Mouse (Mus musculus): ENCODE results near the gene Mrpl9. TPM values are rescaled to one million over a fixed set of nuclear protein-coding genes. Genes with fewer than 3 reads are reported as not detected.
A peak's percentile ranks its signal among the peaks of the same experiment; 100 is the strongest.

Gene Mrpl9
- polyA plus RNA-seq (2014; fragmentation: Nextera tagmentation; extraction: Ambion mirVana): 68.0 and 75.2 TPM in 2 replicates

DNA sequence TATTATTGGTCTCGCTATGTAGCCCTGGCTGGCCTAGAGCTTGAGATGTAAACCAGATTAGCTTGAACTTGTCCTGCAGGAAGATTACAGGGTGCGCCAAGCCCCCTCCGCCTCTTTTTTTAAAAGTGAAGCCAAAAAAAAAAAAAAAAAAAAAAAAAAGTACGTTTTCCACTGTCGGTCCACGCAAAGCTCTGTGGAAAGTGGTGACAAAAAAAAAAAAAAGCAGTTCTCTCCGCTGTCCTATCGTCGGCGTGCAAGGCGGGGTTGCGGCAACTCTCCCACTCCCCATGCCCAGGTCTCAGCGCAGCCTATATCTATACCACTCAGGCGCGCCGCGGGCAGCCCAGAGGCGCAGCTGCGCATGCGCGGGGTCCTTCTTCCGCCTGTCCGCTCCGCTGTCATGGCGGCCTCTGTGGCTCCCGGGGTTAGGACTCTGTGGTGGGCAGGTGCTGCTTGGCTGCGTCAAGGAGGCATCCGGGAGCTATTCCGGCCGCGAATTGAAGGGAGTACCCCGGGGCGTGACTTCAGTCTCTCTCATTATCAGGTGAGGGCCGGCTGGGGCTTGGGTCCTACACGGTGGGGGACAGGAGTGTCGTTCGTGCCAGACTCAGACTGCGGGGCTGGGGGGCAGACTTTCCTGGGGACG, at the start of gene Mrpl9:
Mrpl9 (plus strand) TSS at position 368 of the 646 bp plus-strand sequence.
- peak; percentile 97 for DNase-seq (ENCODE audit: low spot score)
- Histone ChIP-seq H3K27me3 (ENCODE audit: control insufficient read depth, insufficient read depth, low read length) (no peaks in the 10 kb centered on the region), H3K9me3 (ENCODE audit: control insufficient read depth, low read length) (no peaks in the 10 kb centered on the region), H3K4me1 (ENCODE audit: control insufficient read depth, insufficient read depth, low read length) (no peaks in the 10 kb centered on the region), H3K27ac (replicated peaks; ENCODE audit: low read depth, low read length) (no peak within 1 kb of the TSS), H3K9ac (ENCODE audit: low read length) (peak within 1 kb of the TSS; percentile 73), H3K36me3 (ENCODE audit: control insufficient read depth, insufficient read depth, low read length) (peaks cover 11% of the 10 kb centered on the region), H3K4me2 (ENCODE audit: low read depth, severe bottlenecking) (peak within 1 kb of the TSS; percentile 74), H3K4me3 (ENCODE audit: low read depth, low read length) (peak within 1 kb of the TSS; percentile 99)
- WGBS: under 1% methylated on average over 39 of the region's 39 CpGs
- peak; percentile 94 for ATAC-seq (ENCODE audit: insufficient number of reproducible peaks, low FRiP score, low TSS enrichment, low read depth)

DNA sequence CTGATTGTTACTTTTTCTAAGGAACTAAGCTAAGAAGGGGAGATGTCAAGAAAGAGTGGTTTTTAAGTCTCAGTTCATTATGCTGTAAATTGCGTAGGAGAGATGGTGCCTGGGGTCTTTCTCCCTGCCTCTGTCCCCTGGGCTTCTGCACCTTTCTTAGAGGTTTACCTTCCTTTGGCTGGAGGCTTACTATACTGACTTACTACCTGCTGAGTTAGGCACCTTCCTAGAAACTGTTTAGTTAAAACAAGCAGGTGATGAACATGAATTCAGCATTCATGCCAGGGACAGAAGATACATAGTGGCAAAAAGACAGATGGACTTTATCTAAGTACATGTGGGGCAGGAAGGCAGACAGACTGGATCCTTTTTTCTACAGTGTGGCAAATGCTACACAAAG, 46.8 kb upstream of the Mrpl9 start:
- H3K4me2 ChIP-seq (ENCODE audit: low read depth, severe bottlenecking): no peak overlapping the region
- peaks cover 2% of the 10 kb centered on the region; the same call in 1 of the 2 replicates for H3K4me1 ChIP-seq (ENCODE audit: control insufficient read depth, insufficient read depth, low read length)
- H3K36me3 ChIP-seq (ENCODE audit: control insufficient read depth, insufficient read depth, low read length): no peaks in the 10 kb centered on the region
- no peak for DNase-seq (ENCODE audit: low spot score)
- ATAC-seq (ENCODE audit: insufficient number of reproducible peaks, low FRiP score, low TSS enrichment, low read depth): no peak
- no peaks in the 10 kb centered on the region for H3K9me3 ChIP-seq (ENCODE audit: control insufficient read depth, low read length)
- H3K9ac ChIP-seq (ENCODE audit: low read length): no peak overlapping the region
- H3K27me3 ChIP-seq (ENCODE audit: control insufficient read depth, insufficient read depth, low read length): peaks cover 30% of the 10 kb centered on the region
- no peak overlapping the region for H3K27ac ChIP-seq (replicated peaks; ENCODE audit: low read depth, low read length)
- no peak overlapping the region for H3K4me3 ChIP-seq (ENCODE audit: low read depth, low read length)
- 81% methylated on average over 1 of the region's 1 CpGs for WGBS

DNA sequence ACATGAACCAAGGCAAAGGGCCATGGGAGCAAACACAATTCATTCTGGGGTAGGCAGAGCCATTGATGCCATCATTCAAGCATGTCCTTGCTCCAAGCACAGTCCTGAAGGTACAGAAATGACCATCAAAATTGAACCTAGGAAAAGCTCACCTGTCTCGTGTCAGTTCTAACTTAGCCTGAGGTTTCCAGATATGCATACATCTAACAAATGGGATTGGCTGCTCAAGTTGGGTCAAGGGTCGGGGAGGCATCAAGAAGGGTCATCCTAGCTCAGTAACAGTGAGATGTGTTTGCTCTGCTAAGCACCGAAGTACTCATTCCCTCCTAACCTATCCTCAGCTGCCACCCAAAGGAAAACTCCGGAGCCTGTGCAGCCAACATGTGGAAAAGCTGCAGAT, 46.3 kb upstream of the Mrpl9 start:
- 75% methylated on average over 4 of the region's 4 CpGs for WGBS
- H3K27ac ChIP-seq (replicated peaks; ENCODE audit: low read depth, low read length): no peak overlapping the region
- no peak overlapping the region for H3K9ac ChIP-seq (ENCODE audit: low read length)
- no peak overlapping the region for H3K4me2 ChIP-seq (ENCODE audit: low read depth, severe bottlenecking)
- H3K4me1 ChIP-seq (ENCODE audit: control insufficient read depth, insufficient read depth, low read length): peaks cover 2% of the 10 kb centered on the region; the same call in 1 of the 2 replicates
- ATAC-seq (ENCODE audit: insufficient number of reproducible peaks, low FRiP score, low TSS enrichment, low read depth) (no peak), DNase-seq (ENCODE audit: low spot score) (no peak)
- H3K4me3 ChIP-seq (ENCODE audit: low read depth, low read length): no peak overlapping the region
- H3K36me3 ChIP-seq (ENCODE audit: control insufficient read depth, insufficient read depth, low read length): no peaks in the 10 kb centered on the region
- peaks cover 30% of the 10 kb centered on the region for H3K27me3 ChIP-seq (ENCODE audit: control insufficient read depth, insufficient read depth, low read length)
- H3K9me3 ChIP-seq (ENCODE audit: control insufficient read depth, low read length): no peaks in the 10 kb centered on the region

DNA sequence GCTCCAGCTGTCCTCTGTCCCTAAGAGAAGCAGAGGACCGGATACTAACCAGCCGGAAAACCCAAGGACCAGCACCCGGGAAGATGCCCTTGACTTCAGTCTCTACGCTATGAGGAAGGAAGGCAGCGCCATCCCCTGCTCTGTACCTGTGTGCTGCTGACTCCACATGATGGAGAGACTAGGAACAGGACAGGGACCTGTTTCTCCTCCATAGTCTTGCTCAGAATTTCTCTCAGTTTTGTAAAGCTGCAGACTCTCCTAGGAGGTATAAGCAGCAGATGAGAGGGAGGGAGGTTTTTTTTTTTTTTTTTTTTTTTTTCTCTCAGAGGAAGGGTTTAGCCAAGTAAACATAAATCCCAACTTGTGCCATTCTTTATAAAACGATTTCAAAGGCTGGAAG, 44.9 kb upstream of the Mrpl9 start, which contains the start of gene Lingo4:
Lingo4 (plus strand) TSS at position 301 of the 400 bp plus-strand sequence.
- Histone ChIP-seq H3K27me3 (ENCODE audit: control insufficient read depth, insufficient read depth, low read length) (peaks cover 32% of the 10 kb centered on the region), H3K27ac (replicated peaks; ENCODE audit: low read depth, low read length) (no peak within 1 kb of the TSS), H3K9ac (ENCODE audit: low read length) (peak within 1 kb of the TSS; percentile 30; the same call in 1 of the 2 replicates), H3K36me3 (ENCODE audit: control insufficient read depth, insufficient read depth, low read length) (no peaks in the 10 kb centered on the region), H3K9me3 (ENCODE audit: control insufficient read depth, low read length) (no peaks in the 10 kb centered on the region), H3K4me2 (ENCODE audit: low read depth, severe bottlenecking) (peak within 1 kb of the TSS; percentile 39), H3K4me3 (ENCODE audit: low read depth, low read length) (peak within 1 kb of the TSS; percentile 15; the same call in 1 of the 2 replicates), H3K4me1 (ENCODE audit: control insufficient read depth, insufficient read depth, low read length) (peaks cover 2% of the 10 kb centered on the region; the same call in 1 of the 2 replicates)
- 74% methylated on average over 6 of the region's 6 CpGs for WGBS
- DNase-seq (ENCODE audit: low spot score) (no peak), ATAC-seq (ENCODE audit: insufficient number of reproducible peaks, low FRiP score, low TSS enrichment, low read depth) (no peak)

DNA sequence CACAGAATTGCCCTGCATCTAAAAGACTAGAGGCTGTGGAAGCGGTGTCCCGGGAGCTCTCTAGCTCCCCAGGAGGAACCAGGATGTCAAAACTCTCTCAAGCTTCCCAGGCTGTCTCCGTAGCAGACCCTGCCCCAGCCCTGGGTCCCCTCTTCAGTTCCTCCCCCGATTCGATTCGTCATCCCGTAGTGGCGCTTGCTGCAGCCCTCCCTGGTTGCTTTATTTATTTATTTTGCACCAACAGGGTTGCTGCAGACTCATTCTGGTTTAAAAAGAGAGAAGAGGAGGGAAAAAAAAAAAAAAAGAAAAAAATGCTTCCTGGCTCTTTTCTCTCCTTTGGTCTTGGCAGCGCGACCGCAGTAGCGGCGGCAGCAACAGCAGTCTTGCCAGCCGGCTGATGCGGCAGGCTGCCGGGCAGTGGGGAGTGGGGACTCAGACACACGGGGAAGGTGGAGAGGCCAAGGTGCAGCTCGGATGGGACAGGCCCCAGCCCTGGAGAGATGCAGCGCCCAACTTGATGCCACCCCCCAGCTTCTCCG, 44.1 kb upstream of the Mrpl9 start:
- WGBS: 4% methylated on average over 20 of the region's 20 CpGs
- Histone ChIP-seq H3K4me3 (ENCODE audit: low read depth, low read length) (peak overlapping the region; percentile 15; the same call in 1 of the 2 replicates), H3K27ac (replicated peaks; ENCODE audit: low read depth, low read length) (no peak overlapping the region), H3K27me3 (ENCODE audit: control insufficient read depth, insufficient read depth, low read length) (peaks cover 32% of the 10 kb centered on the region), H3K4me1 (ENCODE audit: control insufficient read depth, insufficient read depth, low read length) (peaks cover 2% of the 10 kb centered on the region; the same call in 1 of the 2 replicates), H3K4me2 (ENCODE audit: low read depth, severe bottlenecking) (peak overlapping the region; percentile 39), H3K9ac (ENCODE audit: low read length) (peak overlapping the region; percentile 30; the same call in 1 of the 2 replicates), H3K9me3 (ENCODE audit: control insufficient read depth, low read length) (no peaks in the 10 kb centered on the region), H3K36me3 (ENCODE audit: control insufficient read depth, insufficient read depth, low read length) (no peaks in the 10 kb centered on the region)
- ATAC-seq (ENCODE audit: insufficient number of reproducible peaks, low FRiP score, low TSS enrichment, low read depth) (no peak), DNase-seq (ENCODE audit: low spot score) (peak; percentile 47)

DNA sequence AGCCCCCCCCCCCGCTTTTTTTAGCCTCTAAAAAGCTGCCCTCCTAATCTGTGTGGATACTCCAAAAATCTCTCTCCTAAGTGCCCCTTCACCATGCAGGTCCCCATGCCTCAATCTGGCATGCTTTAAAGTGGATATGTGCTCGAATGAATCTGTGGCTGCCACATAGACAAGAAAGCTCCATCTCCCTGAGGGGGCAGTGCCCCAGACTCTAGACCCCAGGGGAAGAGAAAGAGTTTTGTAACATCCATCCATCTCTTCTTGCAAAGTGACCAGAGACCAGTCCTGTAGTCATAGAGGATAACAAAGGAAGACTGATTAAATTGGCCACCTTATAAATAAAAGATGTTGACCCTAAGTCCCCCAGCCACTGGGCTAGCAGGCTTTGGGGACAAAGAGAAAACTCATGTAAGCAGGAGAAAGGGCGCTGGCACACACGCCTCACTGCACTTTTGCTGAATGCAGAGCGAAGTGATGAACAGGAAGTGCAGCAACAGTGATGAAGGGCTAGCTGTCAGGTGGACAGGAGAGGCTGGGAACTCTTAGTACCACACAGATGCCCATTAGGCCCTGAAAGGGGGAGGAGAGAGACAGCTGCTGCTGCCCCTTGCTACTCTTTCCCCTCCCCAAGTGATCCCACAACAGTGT, 43.3 kb upstream of the Mrpl9 start:
- H3K4me3 ChIP-seq (ENCODE audit: low read depth, low read length): no peak overlapping the region
- H3K4me1 ChIP-seq (ENCODE audit: control insufficient read depth, insufficient read depth, low read length): peaks cover 2% of the 10 kb centered on the region; the same call in 1 of the 2 replicates
- H3K27me3 ChIP-seq (ENCODE audit: control insufficient read depth, insufficient read depth, low read length): peaks cover 32% of the 10 kb centered on the region
- 51% methylated on average over 5 of the region's 5 CpGs for WGBS
- no peaks in the 10 kb centered on the region for H3K36me3 ChIP-seq (ENCODE audit: control insufficient read depth, insufficient read depth, low read length)
- H3K4me2 ChIP-seq (ENCODE audit: low read depth, severe bottlenecking): no peak overlapping the region
- no peak overlapping the region for H3K9ac ChIP-seq (ENCODE audit: low read length)
- DNase-seq (ENCODE audit: low spot score) (no peak), ATAC-seq (ENCODE audit: insufficient number of reproducible peaks, low FRiP score, low TSS enrichment, low read depth) (no peak)
- H3K27ac ChIP-seq (replicated peaks; ENCODE audit: low read depth, low read length): no peak overlapping the region
- H3K9me3 ChIP-seq (ENCODE audit: control insufficient read depth, low read length): no peaks in the 10 kb centered on the region

DNA sequence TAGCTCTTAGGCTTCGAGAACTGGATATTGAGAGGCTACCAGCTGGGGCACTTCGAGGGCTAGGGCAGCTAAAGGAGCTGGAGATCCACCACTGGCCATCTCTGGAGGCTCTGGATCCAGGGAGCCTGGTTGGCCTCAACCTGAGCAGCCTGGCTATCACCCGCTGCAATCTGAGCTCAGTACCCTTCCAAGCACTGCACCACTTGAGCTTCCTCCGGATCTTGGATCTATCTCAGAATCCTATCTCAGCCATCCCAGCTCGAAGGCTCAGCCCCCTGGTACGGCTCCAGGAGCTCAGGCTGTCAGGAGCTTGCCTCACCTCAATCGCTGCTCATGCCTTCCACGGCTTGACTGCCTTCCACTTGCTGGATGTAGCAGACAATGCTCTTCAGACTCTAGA, 40.7 kb upstream of the Mrpl9 start:
- Histone ChIP-seq H3K27ac (replicated peaks; ENCODE audit: low read depth, low read length) (no peak overlapping the region), H3K9me3 (ENCODE audit: control insufficient read depth, low read length) (no peaks in the 10 kb centered on the region), H3K4me2 (ENCODE audit: low read depth, severe bottlenecking) (no peak overlapping the region), H3K27me3 (ENCODE audit: control insufficient read depth, insufficient read depth, low read length) (peaks cover 30% of the 10 kb centered on the region), H3K36me3 (ENCODE audit: control insufficient read depth, insufficient read depth, low read length) (no peaks in the 10 kb centered on the region), H3K9ac (ENCODE audit: low read length) (no peak overlapping the region), H3K4me3 (ENCODE audit: low read depth, low read length) (no peak overlapping the region), H3K4me1 (ENCODE audit: control insufficient read depth, insufficient read depth, low read length) (peaks cover 2% of the 10 kb centered on the region; the same call in 1 of the 2 replicates)
- ATAC-seq (ENCODE audit: insufficient number of reproducible peaks, low FRiP score, low TSS enrichment, low read depth) (no peak), DNase-seq (ENCODE audit: low spot score) (no peak)
- 63% methylated on average over 8 of the region's 8 CpGs for WGBS

DNA sequence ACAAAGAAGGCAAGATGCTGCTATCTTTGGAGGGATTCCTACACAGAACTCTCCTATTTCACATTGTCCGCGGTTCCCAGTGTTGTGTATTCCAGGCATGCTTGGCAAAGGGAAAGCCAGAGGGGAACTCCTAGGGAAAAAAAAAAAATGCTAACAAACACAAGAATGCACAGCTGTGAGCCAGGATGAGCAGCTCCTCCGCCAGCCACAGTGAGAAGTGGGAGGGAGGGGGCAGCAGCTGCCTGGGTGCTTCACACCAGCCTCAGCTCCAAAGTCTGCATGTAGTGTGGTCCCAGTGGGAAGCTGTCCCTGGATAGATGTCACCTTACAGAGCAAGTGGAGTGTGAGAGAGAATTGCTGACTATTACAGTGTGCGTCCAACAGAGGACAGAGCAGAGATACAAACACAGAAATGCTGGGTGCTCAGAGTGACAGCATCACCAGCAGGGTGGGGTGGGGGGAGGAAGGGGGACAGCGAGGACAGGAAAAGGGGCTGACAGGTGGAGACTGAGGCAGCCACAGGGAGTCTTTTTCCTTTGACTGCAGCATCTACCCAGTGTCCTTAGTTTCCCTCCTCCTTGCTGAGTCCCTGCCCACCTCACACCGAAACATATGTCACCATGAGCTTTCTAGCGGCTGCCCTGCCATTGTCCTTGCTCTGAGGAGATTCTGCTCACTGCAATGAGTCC, 38.6 kb upstream of the Mrpl9 start:
- WGBS: 28% methylated on average over 7 of the region's 7 CpGs
- Histone ChIP-seq H3K27me3 (ENCODE audit: control insufficient read depth, insufficient read depth, low read length) (peaks cover 15% of the 10 kb centered on the region), H3K4me1 (ENCODE audit: control insufficient read depth, insufficient read depth, low read length) (no peaks in the 10 kb centered on the region), H3K27ac (replicated peaks; ENCODE audit: low read depth, low read length) (no peak overlapping the region), H3K9me3 (ENCODE audit: control insufficient read depth, low read length) (no peaks in the 10 kb centered on the region), H3K9ac (ENCODE audit: low read length) (no peak overlapping the region), H3K4me2 (ENCODE audit: low read depth, severe bottlenecking) (no peak overlapping the region), H3K4me3 (ENCODE audit: low read depth, low read length) (no peak overlapping the region), H3K36me3 (ENCODE audit: control insufficient read depth, insufficient read depth, low read length) (no peaks in the 10 kb centered on the region)
- ATAC-seq (ENCODE audit: insufficient number of reproducible peaks, low FRiP score, low TSS enrichment, low read depth): no peak
- DNase-seq (ENCODE audit: low spot score): no peak
